Mouse (Mus musculus): ENCODE measurements around the gene Eif4e2. TPM values are rescaled to one million over a fixed set of nuclear protein-coding genes. Genes with fewer than 3 reads are reported as not detected.

The Eif4e2 gene
- polyA plus RNA-seq, 1 experiment from 2014 or later = 101 TPM

DNA sequence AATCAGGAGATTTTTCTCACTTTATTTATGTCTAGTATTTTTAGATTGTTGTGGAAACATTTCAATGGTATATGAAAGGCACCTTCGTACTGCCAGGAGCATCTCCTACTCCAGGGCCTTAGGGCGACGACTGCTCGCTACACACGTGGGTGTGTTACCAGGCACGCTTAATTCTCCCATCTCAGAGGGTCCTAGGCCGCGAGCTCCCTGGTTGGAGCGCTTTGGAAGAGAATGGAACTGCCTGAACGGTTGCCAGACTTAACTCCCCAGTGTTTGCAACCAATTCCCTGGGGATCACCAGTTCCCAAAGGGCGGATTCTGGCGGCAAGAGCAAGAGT lies 50.1 kb downstream of the Eif4e2 start:
- no peak overlapping the region for H3K9ac ChIP-seq (ENCODE audit: low read length)
- peak overlapping the region; percentile 95 for H3K4me2 ChIP-seq (ENCODE audit: low read length)
- peaks cover 11 to 21% of the 10 kb centered on the region in 2 experiments for H3K4me1 ChIP-seq (ENCODE audit: control insufficient read depth in 2 of 2, insufficient read depth in 2 of 2, low read length in 2 of 2)
- H3K9me3 ChIP-seq (ENCODE audit: control insufficient read depth, low read length) = no peaks in the 10 kb centered on the region
- H3K36me3 ChIP-seq (ENCODE audit: control insufficient read depth, insufficient read depth, low read length) = no peaks in the 10 kb centered on the region
- H3K4me3 ChIP-seq (ENCODE audit: control insufficient read depth in 1 of 2, insufficient read depth in 1 of 2, low read depth in 1 of 2, low read length in 2 of 2) = peak overlapping the region; percentile 40 to 55
- WGBS = 6% methylated on average over 12 of the region's 12 CpGs
- ATAC-seq (ENCODE audit: insufficient number of reproducible peaks, insufficient read depth, low FRiP score, low read depth) = no peak
- no peak overlapping the region for H3K27ac ChIP-seq (replicated peaks in 1 of 2; ENCODE audit: control insufficient read depth in 1 of 2, insufficient read depth in 1 of 2, low read depth in 2 of 2, low read length in 2 of 2)
- H3K27me3 ChIP-seq (ENCODE audit: control insufficient read depth, insufficient read depth, low read length) = peaks cover 66% of the 10 kb centered on the region

DNA sequence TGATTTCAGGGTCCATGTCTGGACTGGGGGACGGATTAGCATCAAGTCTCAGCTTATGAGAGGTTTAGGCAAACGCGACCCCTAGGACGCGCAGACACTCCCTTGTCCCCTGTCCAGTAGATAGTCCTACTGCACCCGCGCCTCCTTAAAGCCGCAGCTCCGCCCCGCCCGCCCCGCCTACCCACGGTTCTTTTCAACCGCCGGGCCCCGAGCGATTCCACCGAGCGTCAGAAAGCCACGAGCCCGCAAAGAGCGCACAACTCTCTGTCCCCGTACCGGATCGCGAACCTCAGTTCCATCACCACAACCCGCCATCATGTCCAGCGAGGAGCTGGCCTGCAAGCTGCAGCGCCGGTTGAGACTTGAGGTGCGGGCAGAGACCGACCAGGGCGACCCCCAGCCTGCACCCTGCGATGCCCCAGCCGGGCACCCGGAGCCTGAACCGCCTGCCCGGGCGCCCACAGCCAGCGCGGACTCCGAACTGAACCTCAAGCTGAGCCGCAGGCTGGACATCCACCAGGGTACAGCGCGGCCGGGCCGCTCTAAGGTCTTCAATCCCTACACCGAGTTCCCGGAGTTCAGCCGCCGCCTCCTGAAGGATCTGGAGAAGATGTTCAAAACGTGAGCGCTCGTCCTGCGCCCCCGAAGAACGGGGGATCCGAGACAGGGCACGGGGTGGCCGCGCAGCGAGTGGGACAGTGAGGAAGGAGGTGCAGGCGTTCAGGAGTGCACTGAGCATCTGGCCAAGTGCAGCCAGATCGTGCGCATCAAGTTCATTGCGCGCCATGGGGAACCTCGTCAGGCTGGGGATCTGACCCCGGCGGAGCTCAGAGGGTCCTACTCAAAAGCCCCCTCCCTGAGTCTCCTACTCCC lies 50.7 kb downstream of the Eif4e2 start, which contains the start of gene Efhd1:
TSS of gene Efhd1 (plus strand) at position 230 of the 873 bp plus-strand sequence.
- Histone ChIP-seq H3K9me3 (ENCODE audit: control insufficient read depth, low read length) (no peaks in the 10 kb centered on the region), H3K27me3 (ENCODE audit: control insufficient read depth, insufficient read depth, low read length) (peaks cover 61% of the 10 kb centered on the region), H3K36me3 (ENCODE audit: control insufficient read depth, insufficient read depth, low read length) (no peaks in the 10 kb centered on the region), H3K4me3 (ENCODE audit: control insufficient read depth in 1 of 2, insufficient read depth in 1 of 2, low read depth in 1 of 2, low read length in 2 of 2) (peak within 1 kb of the TSS; percentile 40 to 55), H3K4me1 (ENCODE audit: control insufficient read depth in 2 of 2, insufficient read depth in 2 of 2, low read length in 2 of 2) (peaks cover 11 to 21% of the 10 kb centered on the region in 2 experiments), H3K9ac (ENCODE audit: low read length) (peak within 1 kb of the TSS; percentile 60), H3K4me2 (ENCODE audit: low read length) (peak within 1 kb of the TSS; percentile 95), H3K27ac (replicated peaks in 1 of 2; ENCODE audit: control insufficient read depth in 1 of 2, insufficient read depth in 1 of 2, low read depth in 2 of 2, low read length in 2 of 2) (no peak within 1 kb of the TSS)
- WGBS = under 1% methylated on average over 70 of the region's 70 CpGs
- ATAC-seq (ENCODE audit: insufficient number of reproducible peaks, insufficient read depth, low FRiP score, low read depth) = no peak; the same call in 1 of the 2 replicates

DNA sequence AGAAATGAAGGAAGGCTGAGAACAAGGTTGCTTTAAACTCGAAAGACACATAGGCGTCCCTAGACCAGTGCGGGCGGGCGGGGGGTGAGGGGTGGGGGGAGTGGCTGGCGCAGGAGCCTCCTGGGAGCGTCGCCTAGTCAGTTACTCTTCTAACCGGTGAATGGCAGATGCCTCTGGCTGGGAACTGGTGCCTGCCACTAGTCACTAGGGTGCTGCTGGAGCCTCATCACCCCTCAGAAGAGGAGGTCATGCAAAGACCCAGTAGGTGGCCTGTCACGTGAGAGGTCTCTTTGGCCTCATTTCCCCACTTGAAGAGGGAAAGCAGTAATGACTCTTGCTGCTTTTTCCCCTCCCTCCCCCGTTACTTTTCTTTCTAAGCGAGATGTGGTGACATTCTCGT lies 51.5 kb downstream of the Eif4e2 start:
- H3K27ac ChIP-seq (replicated peaks in 1 of 2; ENCODE audit: control insufficient read depth in 1 of 2, insufficient read depth in 1 of 2, low read depth in 2 of 2, low read length in 2 of 2) = no peak overlapping the region
- peaks cover 11 to 23% of the 10 kb centered on the region in 2 experiments for H3K4me1 ChIP-seq (ENCODE audit: control insufficient read depth in 2 of 2, insufficient read depth in 2 of 2, low read length in 2 of 2)
- peak overlapping the region; percentile 11 to 55; a peak in 3 of 4 replicates for H3K4me3 ChIP-seq (ENCODE audit: control insufficient read depth in 1 of 2, insufficient read depth in 1 of 2, low read depth in 1 of 2, low read length in 2 of 2)
- H3K4me2 ChIP-seq (ENCODE audit: low read length) = peak overlapping the region; percentile 95
- no peak overlapping the region for H3K9ac ChIP-seq (ENCODE audit: low read length)
- H3K27me3 ChIP-seq (ENCODE audit: control insufficient read depth, insufficient read depth, low read length) = peaks cover 59% of the 10 kb centered on the region
- no peaks in the 10 kb centered on the region for H3K36me3 ChIP-seq (ENCODE audit: control insufficient read depth, insufficient read depth, low read length)
- 0% methylated on average over 13 of the region's 13 CpGs for WGBS
- no peak for ATAC-seq (ENCODE audit: insufficient number of reproducible peaks, insufficient read depth, low FRiP score, low read depth)
- H3K9me3 ChIP-seq (ENCODE audit: control insufficient read depth, low read length) = no peaks in the 10 kb centered on the region

DNA sequence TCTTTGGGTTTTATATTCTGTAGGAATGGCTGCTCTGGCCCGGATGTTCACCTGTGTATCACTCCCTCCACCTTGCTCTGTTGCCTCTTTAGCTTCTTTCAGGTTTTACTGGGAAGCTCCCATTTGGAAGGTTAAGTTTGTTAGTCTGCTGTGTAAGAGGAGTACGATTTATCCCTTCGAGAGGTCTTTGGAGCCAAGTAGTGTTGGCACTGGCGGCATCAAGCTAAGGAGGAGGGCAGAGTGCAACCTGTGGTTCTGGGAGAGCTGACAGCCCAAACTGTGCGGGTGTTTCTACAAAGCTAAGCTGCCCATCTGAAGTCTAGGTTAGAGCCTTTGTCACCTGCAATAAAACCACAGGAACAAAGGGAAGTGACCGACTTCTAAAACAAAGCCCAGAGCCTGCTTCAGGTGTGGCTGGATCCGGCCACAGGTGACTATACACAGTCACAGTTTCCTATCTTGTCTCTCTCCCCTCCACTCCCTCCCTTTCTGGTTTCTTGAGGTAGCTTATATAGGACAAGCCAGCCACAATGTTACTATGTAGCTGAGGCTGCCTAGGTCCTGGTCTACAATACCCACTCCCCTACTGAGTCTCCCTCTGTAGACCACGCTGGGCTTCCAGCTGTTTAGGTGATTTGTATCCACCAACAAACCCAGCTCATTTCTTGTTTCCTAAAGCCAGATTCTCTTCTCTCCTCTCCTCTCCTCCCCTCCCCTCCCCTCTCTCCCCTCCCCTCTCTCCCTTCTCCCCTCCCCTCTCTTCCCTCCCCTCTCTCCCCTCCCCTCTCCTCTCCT lies 52.8 kb downstream of the Eif4e2 start:
- no peak for ATAC-seq (ENCODE audit: insufficient number of reproducible peaks, insufficient read depth, low FRiP score, low read depth)
- Histone ChIP-seq H3K4me1 (ENCODE audit: control insufficient read depth in 2 of 2, insufficient read depth in 2 of 2, low read length in 2 of 2) (peaks cover 14 to 32% of the 10 kb centered on the region in 2 experiments), H3K4me2 (ENCODE audit: low read length) (no peak overlapping the region), H3K4me3 (ENCODE audit: control insufficient read depth in 1 of 2, insufficient read depth in 1 of 2, low read depth in 1 of 2, low read length in 2 of 2) (no peak overlapping the region), H3K27me3 (ENCODE audit: control insufficient read depth, insufficient read depth, low read length) (peaks cover 53% of the 10 kb centered on the region), H3K27ac (replicated peaks in 1 of 2; ENCODE audit: control insufficient read depth in 1 of 2, insufficient read depth in 1 of 2, low read depth in 2 of 2, low read length in 2 of 2) (no peak overlapping the region), H3K9me3 (ENCODE audit: control insufficient read depth, low read length) (no peaks in the 10 kb centered on the region), H3K36me3 (ENCODE audit: control insufficient read depth, insufficient read depth, low read length) (no peaks in the 10 kb centered on the region), H3K9ac (ENCODE audit: low read length) (no peak overlapping the region)
- WGBS = 40% methylated on average over 8 of the region's 8 CpGs

DNA sequence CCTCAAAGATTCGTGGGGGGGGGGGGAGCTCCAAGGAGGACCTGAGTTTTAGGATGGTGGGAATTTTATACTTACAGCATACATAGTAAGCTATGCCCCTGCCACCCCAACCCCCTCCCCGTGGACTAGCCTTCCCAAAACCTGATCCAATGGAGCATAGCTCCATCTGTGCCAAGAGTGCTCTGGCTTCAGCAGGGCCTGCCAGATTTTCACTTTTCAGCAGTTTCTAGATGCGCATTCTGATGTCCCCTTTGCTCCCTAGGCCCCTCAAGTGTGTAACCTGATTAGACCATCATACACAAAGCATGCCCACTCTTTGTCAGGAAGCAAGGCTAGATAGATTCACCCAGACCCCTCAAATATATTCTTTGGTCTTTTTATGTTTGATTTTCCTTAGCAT lies 56.5 kb downstream of the Eif4e2 start:
- H3K27me3 ChIP-seq (ENCODE audit: control insufficient read depth, insufficient read depth, low read length) = peaks cover 16% of the 10 kb centered on the region
- no peaks in the 10 kb centered on the region for H3K9me3 ChIP-seq (ENCODE audit: control insufficient read depth, low read length)
- H3K9ac ChIP-seq (ENCODE audit: low read length) = no peak overlapping the region
- no peak for ATAC-seq (ENCODE audit: insufficient number of reproducible peaks, insufficient read depth, low FRiP score, low read depth)
- no peaks in the 10 kb centered on the region for H3K36me3 ChIP-seq (ENCODE audit: control insufficient read depth, insufficient read depth, low read length)
- no peak overlapping the region for H3K27ac ChIP-seq (replicated peaks in 1 of 2; ENCODE audit: control insufficient read depth in 1 of 2, insufficient read depth in 1 of 2, low read depth in 2 of 2, low read length in 2 of 2)
- no peak overlapping the region for H3K4me2 ChIP-seq (ENCODE audit: low read length)
- 51% methylated on average over 3 of the region's 3 CpGs for WGBS
- H3K4me3 ChIP-seq (ENCODE audit: control insufficient read depth in 1 of 2, insufficient read depth in 1 of 2, low read depth in 1 of 2, low read length in 2 of 2) = no peak overlapping the region
- H3K4me1 ChIP-seq (ENCODE audit: control insufficient read depth in 2 of 2, insufficient read depth in 2 of 2, low read length in 2 of 2) = peaks cover 24 to 29% of the 10 kb centered on the region in 2 experiments

DNA sequence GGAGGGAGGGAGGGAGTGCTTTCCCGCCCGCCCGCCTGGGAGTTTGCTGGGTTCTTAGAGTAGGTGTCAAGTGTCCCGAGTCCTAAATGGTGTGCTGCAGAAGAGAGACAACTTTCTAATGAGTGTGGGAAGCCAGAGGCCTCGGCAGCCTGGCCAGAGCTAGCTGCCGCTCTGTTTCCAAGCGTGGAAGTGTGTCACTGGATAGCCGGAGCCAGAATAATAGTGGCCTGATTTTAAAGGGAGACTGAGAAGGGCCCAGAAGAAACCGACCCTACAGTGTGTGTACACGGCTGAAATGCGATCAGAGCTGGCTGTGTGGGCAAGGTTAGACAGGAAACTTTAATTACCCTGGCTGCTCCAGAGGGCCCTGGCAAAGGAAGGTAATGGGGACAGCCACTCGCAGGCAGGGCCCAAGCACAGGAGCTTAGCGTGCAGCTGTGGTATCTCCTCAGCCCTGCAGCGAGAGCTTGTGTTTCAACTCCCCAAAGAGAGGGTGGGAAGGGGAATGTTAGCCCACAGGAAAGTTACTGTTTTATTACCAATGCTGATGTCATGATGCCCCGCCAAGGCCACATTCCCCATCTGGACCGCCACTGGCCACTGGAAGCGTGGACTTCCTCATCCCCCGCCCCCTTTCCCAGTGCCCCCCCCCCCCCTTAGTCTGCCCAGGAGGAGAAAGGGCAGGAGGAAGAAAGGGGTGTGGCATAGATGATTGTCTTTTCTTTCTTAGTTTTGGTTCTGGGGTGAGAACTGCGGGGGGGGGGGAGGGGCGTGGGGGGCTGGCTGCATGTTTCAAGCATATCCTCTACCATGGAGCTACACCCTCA lies 57.1 kb downstream of the Eif4e2 start:
- no peak overlapping the region for H3K4me3 ChIP-seq (ENCODE audit: control insufficient read depth in 1 of 2, insufficient read depth in 1 of 2, low read depth in 1 of 2, low read length in 2 of 2)
- 20% methylated on average over 18 of the region's 20 CpGs for WGBS
- no peaks in the 10 kb centered on the region for H3K36me3 ChIP-seq (ENCODE audit: control insufficient read depth, insufficient read depth, low read length)
- no peaks in the 10 kb centered on the region for H3K9me3 ChIP-seq (ENCODE audit: control insufficient read depth, low read length)
- H3K9ac ChIP-seq (ENCODE audit: low read length) = no peak overlapping the region
- ATAC-seq (ENCODE audit: insufficient number of reproducible peaks, insufficient read depth, low FRiP score, low read depth) = no peak
- H3K4me2 ChIP-seq (ENCODE audit: low read length) = no peak overlapping the region
- peak overlapping the region in 1 of 2 experiments; percentile 36; a peak in 2 of 4 replicates for H3K27ac ChIP-seq (replicated peaks in 1 of 2; ENCODE audit: control insufficient read depth in 1 of 2, insufficient read depth in 1 of 2, low read depth in 2 of 2, low read length in 2 of 2)
- H3K4me1 ChIP-seq (ENCODE audit: control insufficient read depth in 2 of 2, insufficient read depth in 2 of 2, low read length in 2 of 2) = peaks cover 18 to 24% of the 10 kb centered on the region in 2 experiments
- peaks cover 9% of the 10 kb centered on the region for H3K27me3 ChIP-seq (ENCODE audit: control insufficient read depth, insufficient read depth, low read length)

DNA sequence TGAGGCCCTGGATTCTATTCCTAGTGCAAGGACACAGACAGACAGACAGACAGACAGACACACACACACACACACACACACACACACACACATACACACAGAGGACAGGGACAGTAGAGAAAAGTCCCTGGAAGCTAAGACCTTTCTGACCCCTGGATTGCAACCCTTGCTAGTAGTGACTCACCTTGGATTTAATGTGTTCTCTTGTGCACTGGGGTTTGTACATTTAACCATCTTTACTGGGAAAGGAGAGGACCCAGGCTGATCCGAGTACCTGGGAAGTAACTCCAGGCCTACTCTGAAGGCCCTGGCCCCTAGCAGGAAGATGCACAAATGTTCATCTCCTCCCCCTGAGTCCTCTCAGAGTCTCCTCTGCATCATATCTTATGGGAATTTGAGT lies 57.9 kb downstream of the Eif4e2 start:
- H3K36me3 ChIP-seq (ENCODE audit: control insufficient read depth, insufficient read depth, low read length) = no peaks in the 10 kb centered on the region
- no peak overlapping the region for H3K4me3 ChIP-seq (ENCODE audit: control insufficient read depth in 1 of 2, insufficient read depth in 1 of 2, low read depth in 1 of 2, low read length in 2 of 2)
- H3K9ac ChIP-seq (ENCODE audit: low read length) = no peak overlapping the region
- ATAC-seq (ENCODE audit: insufficient number of reproducible peaks, insufficient read depth, low FRiP score, low read depth) = no peak
- no peak overlapping the region for H3K4me2 ChIP-seq (ENCODE audit: low read length)
- peaks cover 16 to 22% of the 10 kb centered on the region in 2 experiments for H3K4me1 ChIP-seq (ENCODE audit: control insufficient read depth in 2 of 2, insufficient read depth in 2 of 2, low read length in 2 of 2)
- 69% methylated on average over 1 of the region's 1 CpGs for WGBS
- H3K9me3 ChIP-seq (ENCODE audit: control insufficient read depth, low read length) = no peaks in the 10 kb centered on the region
- peaks cover 2% of the 10 kb centered on the region for H3K27me3 ChIP-seq (ENCODE audit: control insufficient read depth, insufficient read depth, low read length)
- H3K27ac ChIP-seq (replicated peaks in 1 of 2; ENCODE audit: control insufficient read depth in 1 of 2, insufficient read depth in 1 of 2, low read depth in 2 of 2, low read length in 2 of 2) = no peak overlapping the region
